Mouse (Mus musculus) embryonic facial prominence, embryonic 10.5 days (tissue): ENCODE results near the gene Nphs1. TPM values are rescaled to one million over a fixed set of nuclear protein-coding genes. Genes with fewer than 3 reads are reported as not detected.
A peak's percentile ranks its signal among the peaks of the same experiment; 100 is the strongest.

ENCODE experiments used
- DNase-seq: peaks from one replicate; pipeline ENCODE4 v3.0.0-alpha.2; 2017; ENCODE audit warnings: low spot score
- H3K27ac ChIP-seq: fragments of 300-500 bp; sonication (generic); replicated peaks from 2 replicates; pipeline ENCODE4 v1.5.1; 2016; ENCODE audit warnings: mild to moderate bottlenecking
- H3K27me3 ChIP-seq: fragments of 300-500 bp; sonication (generic); replicated peaks from 2 replicates; pipeline ENCODE4 v1.6.1; 2016; ENCODE audit warnings: low read depth, mild to moderate bottlenecking; ENCODE audit not compliant: poor library complexity, severe bottlenecking
- H3K36me3 ChIP-seq: fragments of 300-500 bp; sonication (generic); replicated peaks from 2 replicates; pipeline ENCODE4 v1.6.1; 2016; ENCODE audit warnings: mild to moderate bottlenecking, moderate library complexity
- H3K4me1 ChIP-seq: fragments of 300-500 bp; sonication (generic); 2 replicates; pipeline ENCODE4 v1.6.1; 2016
- H3K4me3 ChIP-seq: fragments of 300-500 bp; sonication (generic); 2 replicates; pipeline ENCODE4 v1.5.1; 2016; ENCODE audit warnings: mild to moderate bottlenecking, moderate library complexity
- H3K9me3 ChIP-seq: fragments of 300-500 bp; sonication (generic); 2 replicates; pipeline ENCODE4 v1.6.1; 2016; ENCODE audit warnings: mild to moderate bottlenecking
- WGBS: fragments of 180-500 bp; shearing (Covaris S2); methylation state at CpG from one replicate; pipeline ENCODE4 v1.1.7; 2016; 5-methylcytosine and 5-hydroxymethylcytosine counted together
- polyA plus RNA-seq: library from polyadenylated mRNA; unstranded; fragments of >200 nt; fragmentation: Nextera tagmentation; extraction: Ambion mirVana; gene quantifications from 2 replicates; pipeline ENCODE4 v1.2.1, GENCODE M21; 2016

Gene Nphs1
- polyA plus RNA-seq, 1 experiment from 2014 or later, result 0.15 TPM

DNA sequence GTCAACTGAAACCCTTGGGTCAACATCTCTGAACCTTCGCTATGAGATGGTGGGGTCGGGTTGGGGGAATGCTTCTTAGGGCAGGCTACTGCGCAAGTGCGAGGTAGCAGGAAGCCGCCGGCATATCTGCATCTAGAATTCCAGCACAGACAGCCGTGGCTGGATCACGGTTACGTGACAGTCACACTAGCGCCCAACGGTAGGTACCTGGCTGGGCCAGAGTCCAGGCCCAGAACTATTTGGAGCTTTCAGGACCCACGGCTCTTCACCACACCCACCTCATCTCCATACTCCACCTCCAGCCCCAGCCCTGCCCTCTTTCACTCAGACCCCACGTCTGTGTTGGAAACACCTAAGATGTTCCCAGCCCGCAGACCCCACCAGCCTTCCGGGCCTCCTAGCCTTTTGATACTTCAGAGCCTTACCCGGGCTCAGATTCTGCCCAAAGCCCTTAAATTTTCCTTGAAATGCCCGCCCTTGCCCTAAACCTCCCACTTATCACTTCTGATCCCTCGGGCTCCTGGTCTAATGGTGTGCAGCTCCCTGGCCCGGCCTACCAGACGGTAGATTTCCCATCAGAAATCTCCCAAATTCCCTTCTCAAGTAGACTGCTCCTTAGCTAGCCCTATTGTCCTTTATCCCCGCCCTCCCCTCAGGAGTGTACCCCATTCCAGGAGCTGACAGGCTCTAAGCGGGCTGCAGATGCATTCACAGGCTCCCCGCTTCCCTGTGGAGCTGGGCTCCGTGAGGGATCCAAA is 57.1 kb downstream of the Nphs1 start:
- 56% methylated on average over 24 of the region's 24 CpGs for WGBS

DNA sequence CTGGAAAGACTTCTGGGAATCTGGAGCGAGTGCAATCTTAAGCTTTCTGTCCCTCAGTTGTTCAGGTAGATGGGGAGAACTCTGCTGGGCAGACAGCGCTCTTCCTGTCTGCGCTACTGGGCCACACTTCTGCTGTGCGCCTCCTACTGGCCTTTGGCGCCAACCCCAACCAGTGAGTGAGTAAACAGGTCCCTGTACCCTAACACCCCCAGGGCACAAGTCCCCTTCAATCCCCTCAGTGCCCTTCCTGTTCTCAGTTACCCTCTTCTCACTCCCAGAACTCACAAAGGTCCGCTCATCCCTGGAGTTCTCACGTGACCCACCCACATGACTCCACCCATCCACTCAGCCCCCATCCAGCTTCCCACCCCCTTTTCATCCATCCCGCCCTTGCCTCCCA is 60.2 kb downstream of the Nphs1 start:
- 39% methylated on average over 8 of the region's 8 CpGs for WGBS
- Histone ChIP-seq H3K27ac (no peak overlapping the region), H3K27me3 (peaks cover 16% of the 10 kb centered on the region), H3K36me3 (peaks cover 9% of the 10 kb centered on the region), H3K4me1 (peaks cover 10% of the 10 kb centered on the region), H3K9me3 (no peaks in the 10 kb centered on the region; the same call in 1 of the 2 replicates), H3K4me3 (peak overlapping the region; percentile 25)
- no peak for DNase-seq

More for the DNA sequence above, 57.1 kb downstream of the Nphs1 start:
- DNase-seq, result no peak
- peaks cover 8% of the 10 kb centered on the region; the same call in 1 of the 2 replicates for H3K27me3 ChIP-seq
- peaks cover 4% of the 10 kb centered on the region; the same call in 1 of the 2 replicates for H3K4me1 ChIP-seq
- no peaks in the 10 kb centered on the region for H3K36me3 ChIP-seq
- no peaks in the 10 kb centered on the region for H3K9me3 ChIP-seq
- no peak overlapping the region for H3K27ac ChIP-seq
- no peak overlapping the region for H3K4me3 ChIP-seq

DNA sequence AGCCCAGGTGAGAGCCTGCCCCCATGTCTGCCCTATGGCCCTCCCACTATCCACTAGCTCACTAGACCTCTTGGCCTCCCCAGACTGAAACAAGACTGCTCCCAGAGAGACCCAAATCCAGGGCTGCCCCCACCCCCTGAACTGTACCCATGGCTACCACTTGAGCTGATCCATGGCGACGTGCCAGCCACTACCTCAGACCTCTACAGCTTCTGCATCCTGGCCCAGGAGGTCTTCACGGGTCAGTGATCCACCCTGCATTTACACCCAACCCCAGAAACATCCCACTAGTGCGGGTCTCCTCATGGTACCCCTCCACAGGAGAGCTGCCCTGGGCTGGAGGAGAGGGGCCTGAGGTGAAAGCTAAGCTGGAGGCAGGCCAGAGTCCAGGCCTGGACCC is 62.3 kb downstream of the Nphs1 start:
- Histone ChIP-seq H3K27me3 (peaks cover 23% of the 10 kb centered on the region), H3K27ac (peak overlapping the region; percentile 35; the same call in 1 of the 2 replicates), H3K4me3 (no peak overlapping the region), H3K4me1 (peaks cover 10% of the 10 kb centered on the region), H3K9me3 (no peaks in the 10 kb centered on the region; the same call in 1 of the 2 replicates), H3K36me3 (peaks cover 29% of the 10 kb centered on the region)
- no peak for DNase-seq
- WGBS, result 71% methylated on average over 4 of the region's 4 CpGs

DNA sequence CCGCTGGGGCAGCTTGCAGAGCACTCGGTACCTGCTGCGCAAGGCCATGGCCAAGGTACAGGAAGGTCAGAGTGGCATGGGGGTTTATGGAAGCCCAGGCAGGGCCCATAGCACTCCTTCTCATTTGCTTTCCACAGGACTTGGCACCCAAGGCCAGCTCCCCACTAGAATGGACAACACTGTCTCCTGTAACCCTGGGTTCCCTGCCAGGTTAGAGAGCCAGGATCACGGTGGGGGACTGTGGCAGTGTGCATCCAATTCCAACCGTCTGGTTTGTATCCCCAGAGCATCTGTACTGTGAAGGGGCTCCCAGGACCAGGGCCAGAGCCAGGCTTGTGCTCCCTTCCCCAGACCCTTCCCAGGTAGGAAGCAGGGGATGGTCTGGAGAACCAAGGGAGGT is 62.7 kb downstream of the Nphs1 start:
- DNase-seq, result no peak
- Histone ChIP-seq H3K36me3 (peaks cover 34% of the 10 kb centered on the region), H3K27ac (peak overlapping the region; percentile 24; the same call in 1 of the 2 replicates), H3K27me3 (peaks cover 19% of the 10 kb centered on the region; the same call in 1 of the 2 replicates), H3K4me3 (no peak overlapping the region), H3K4me1 (peaks cover 12% of the 10 kb centered on the region), H3K9me3 (no peaks in the 10 kb centered on the region; the same call in 1 of the 2 replicates)
- WGBS, result 80% methylated on average over 5 of the region's 5 CpGs

DNA sequence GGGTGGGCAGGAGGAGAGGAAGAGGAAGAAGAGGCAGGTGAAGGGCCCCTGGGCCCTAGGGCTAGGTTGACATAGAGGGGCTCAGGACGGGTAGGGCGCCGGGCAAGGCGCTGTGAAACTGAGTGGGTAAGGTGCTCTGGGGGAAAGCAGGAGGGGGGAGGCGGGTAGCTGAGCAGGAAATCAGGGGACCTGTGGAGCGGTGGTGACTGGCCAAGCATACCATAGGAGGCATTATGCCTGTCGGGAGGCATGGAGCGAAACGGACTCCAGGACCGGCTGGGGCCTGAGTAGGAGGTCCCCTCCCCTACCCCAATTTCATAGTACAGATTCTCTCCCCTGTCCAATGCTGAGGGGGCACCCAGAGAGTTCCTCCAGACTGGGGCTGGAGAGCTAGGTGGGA is 64.8 kb downstream of the Nphs1 start:
- 83% methylated on average over 10 of the region's 10 CpGs for WGBS
- DNase-seq, result no peak

DNA sequence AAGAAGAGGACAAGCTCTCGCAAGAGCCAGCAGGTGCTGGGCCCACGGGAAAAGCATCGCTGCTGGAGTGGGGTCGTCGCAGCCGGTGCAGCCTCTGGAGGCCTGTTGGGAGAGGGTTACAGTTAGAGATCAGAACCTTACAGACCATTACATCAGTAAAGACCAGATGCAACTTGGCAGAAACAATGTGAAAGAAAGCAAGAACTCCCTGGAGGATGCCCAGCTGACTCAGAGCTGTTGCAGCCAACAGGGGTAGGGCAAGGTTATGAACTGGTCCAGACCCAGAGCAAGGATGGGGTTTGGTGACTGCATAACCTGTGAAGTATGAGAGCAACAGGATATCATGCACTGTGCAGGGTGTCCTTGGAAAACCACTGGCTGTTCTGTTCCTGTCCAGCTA is 66.4 kb downstream of the Nphs1 start:
- H3K27me3 ChIP-seq, result peaks cover 33% of the 10 kb centered on the region; the same call in 1 of the 2 replicates
- no peak overlapping the region for H3K27ac ChIP-seq
- H3K9me3 ChIP-seq, result no peaks in the 10 kb centered on the region; the same call in 1 of the 2 replicates
- H3K36me3 ChIP-seq, result peaks cover 70% of the 10 kb centered on the region
- no peak for DNase-seq
- WGBS, result 82% methylated on average over 6 of the region's 6 CpGs
- no peak overlapping the region for H3K4me3 ChIP-seq
- peaks cover 20% of the 10 kb centered on the region for H3K4me1 ChIP-seq

More for the DNA sequence above, 64.8 kb downstream of the Nphs1 start:
- H3K27ac ChIP-seq, result no peak overlapping the region
- no peaks in the 10 kb centered on the region; the same call in 1 of the 2 replicates for H3K9me3 ChIP-seq
- peaks cover 24% of the 10 kb centered on the region for H3K4me1 ChIP-seq
- peaks cover 54% of the 10 kb centered on the region for H3K36me3 ChIP-seq
- H3K27me3 ChIP-seq, result peaks cover 28% of the 10 kb centered on the region; the same call in 1 of the 2 replicates
- no peak overlapping the region for H3K4me3 ChIP-seq

DNA sequence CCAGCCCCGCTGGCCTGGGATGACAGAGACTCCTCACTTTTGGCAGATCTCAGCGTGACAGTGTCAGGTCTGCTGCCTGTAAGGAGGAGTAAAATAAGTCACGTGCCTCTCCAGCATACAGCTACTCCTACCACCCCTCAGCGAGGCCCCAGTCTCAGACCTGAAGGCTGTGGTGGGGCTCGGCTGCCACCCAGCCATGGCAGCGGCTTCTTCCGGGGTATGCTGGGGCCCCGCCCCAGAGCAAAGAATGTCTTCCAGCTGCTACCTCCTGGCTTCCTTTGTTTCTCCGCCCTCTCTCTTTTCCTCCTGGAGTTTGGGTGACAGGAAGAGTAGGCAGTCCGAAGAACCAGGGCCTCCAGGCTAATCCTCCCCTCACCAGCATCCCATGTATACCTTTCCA is 67.8 kb downstream of the Nphs1 start:
- peaks cover 85% of the 10 kb centered on the region for H3K36me3 ChIP-seq
- peaks cover 33% of the 10 kb centered on the region; the same call in 1 of the 2 replicates for H3K27me3 ChIP-seq
- peak overlapping the region; percentile 11 for H3K4me3 ChIP-seq
- peaks cover 20% of the 10 kb centered on the region for H3K4me1 ChIP-seq
- peak; percentile 36 for DNase-seq
- H3K27ac ChIP-seq, result peak overlapping the region; percentile 70
- WGBS, result 23% methylated on average over 10 of the region's 10 CpGs
- H3K9me3 ChIP-seq, result no peaks in the 10 kb centered on the region

DNA sequence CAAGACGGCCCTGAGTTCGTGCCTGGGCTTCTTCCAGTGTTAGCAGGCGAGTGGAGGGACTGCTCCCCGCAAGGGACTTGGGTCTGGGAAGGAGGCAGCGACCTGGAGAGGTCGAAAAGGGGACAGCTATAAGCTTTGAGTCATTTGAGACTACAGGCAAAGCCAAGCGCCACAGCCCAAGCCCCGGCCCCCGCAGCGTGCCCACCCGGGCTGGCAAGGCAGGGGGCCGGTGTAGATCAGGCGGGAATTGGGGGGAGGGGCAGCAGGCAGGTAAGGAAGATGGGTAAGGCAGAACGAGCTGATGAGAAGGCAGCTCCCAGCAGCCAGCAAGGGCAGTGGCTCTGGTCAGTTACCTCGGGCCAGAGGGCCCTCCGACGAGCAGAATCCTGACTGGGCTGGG is 68.3 kb downstream of the Nphs1 start:
- Histone ChIP-seq H3K4me1 (peaks cover 17% of the 10 kb centered on the region), H3K4me3 (peak overlapping the region; percentile 11), H3K27ac (peak overlapping the region; percentile 70), H3K9me3 (no peaks in the 10 kb centered on the region), H3K27me3 (peaks cover 33% of the 10 kb centered on the region; the same call in 1 of the 2 replicates), H3K36me3 (peaks cover 89% of the 10 kb centered on the region)
- DNase-seq, result no peak
- WGBS, result 16% methylated on average over 17 of the region's 17 CpGs

DNA sequence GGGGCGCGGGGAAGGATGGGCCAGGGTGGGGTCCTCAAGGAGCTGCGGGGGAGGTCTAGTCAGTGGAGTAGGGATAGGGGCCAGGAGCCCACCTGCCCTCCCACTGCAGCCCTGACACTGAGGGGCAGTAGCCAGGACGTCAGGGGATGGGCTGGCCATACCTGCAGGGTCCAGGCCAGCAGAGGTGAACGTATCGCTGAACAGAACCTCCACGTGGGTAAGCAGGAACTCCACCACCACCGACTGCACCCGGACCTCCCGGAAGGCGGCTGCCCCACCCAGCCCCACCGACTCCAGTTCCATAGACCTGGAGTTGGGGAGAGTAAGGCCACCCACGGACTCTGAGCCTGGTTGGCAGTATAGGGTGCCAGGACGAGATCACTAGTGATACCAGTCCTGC is 68.9 kb downstream of the Nphs1 start:
- WGBS, result 77% methylated on average over 14 of the region's 14 CpGs
- H3K4me3 ChIP-seq, result peak overlapping the region; percentile 11
- no peaks in the 10 kb centered on the region for H3K9me3 ChIP-seq
- H3K36me3 ChIP-seq, result peaks cover 95% of the 10 kb centered on the region
- no peak for DNase-seq
- H3K27me3 ChIP-seq, result peaks cover 33% of the 10 kb centered on the region; the same call in 1 of the 2 replicates
- no peak overlapping the region for H3K27ac ChIP-seq
- H3K4me1 ChIP-seq, result peaks cover 19% of the 10 kb centered on the region

DNA sequence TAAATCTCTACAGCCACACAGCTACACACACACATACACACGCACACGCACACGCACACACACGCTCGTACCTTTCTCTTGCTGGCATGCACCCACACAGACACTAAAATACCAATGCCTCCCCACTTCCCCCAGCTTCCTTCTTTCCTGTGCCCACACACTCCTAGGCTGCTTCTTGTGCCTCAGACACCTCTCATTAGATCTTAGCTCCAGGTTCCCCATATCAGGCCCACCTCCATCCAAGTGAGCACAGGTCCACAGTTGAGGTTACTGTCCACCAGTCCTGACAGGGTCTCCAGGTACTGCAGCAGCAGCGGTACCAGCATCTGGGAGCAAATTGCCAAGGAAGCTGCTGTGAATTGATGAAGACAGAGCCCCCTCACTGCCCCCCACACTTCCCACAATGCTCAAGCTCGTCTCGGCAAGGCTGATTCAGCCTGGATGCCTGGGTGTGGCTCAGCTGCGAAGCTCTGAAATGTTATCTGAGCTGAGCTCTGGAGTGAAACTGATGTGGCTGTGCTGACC is 73.2 kb downstream of the Nphs1 start:
- WGBS, result 87% methylated on average over 9 of the region's 9 CpGs
- H3K36me3 ChIP-seq, result peaks cover 67% of the 10 kb centered on the region
- peaks cover 26% of the 10 kb centered on the region for H3K27me3 ChIP-seq
- no peak for DNase-seq
- H3K4me3 ChIP-seq, result no peak overlapping the region
- H3K27ac ChIP-seq, result no peak overlapping the region
- peaks cover 42% of the 10 kb centered on the region for H3K4me1 ChIP-seq
- H3K9me3 ChIP-seq, result no peaks in the 10 kb centered on the region

DNA sequence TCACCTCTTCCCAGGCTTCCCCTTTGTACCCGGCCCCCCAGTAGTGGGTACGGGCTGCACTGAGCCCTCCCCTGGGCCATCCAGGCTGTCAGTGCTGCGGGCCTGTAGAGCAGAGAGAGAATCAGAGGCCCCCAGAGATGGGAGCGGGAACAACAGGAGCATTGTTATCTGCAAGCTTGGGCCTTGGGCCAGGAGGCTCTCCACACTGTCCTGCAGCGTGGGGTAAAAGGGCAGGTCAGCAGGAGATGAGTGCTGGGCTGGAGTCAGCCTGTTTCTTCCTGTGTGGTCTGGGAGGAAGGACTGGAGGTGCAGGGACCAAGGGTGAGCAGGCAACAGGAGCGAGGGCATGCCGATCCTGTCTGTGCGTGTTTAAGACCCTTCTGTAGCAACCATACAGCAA is 74.8 kb downstream of the Nphs1 start:
- Histone ChIP-seq H3K4me3 (peak overlapping the region; percentile 82), H3K36me3 (peaks cover 56% of the 10 kb centered on the region), H3K27ac (peak overlapping the region; percentile 70), H3K4me1 (peaks cover 35% of the 10 kb centered on the region), H3K27me3 (peaks cover 16% of the 10 kb centered on the region), H3K9me3 (no peaks in the 10 kb centered on the region)
- DNase-seq, result peak; percentile 49
- WGBS, result 13% methylated on average over 8 of the region's 8 CpGs

DNA sequence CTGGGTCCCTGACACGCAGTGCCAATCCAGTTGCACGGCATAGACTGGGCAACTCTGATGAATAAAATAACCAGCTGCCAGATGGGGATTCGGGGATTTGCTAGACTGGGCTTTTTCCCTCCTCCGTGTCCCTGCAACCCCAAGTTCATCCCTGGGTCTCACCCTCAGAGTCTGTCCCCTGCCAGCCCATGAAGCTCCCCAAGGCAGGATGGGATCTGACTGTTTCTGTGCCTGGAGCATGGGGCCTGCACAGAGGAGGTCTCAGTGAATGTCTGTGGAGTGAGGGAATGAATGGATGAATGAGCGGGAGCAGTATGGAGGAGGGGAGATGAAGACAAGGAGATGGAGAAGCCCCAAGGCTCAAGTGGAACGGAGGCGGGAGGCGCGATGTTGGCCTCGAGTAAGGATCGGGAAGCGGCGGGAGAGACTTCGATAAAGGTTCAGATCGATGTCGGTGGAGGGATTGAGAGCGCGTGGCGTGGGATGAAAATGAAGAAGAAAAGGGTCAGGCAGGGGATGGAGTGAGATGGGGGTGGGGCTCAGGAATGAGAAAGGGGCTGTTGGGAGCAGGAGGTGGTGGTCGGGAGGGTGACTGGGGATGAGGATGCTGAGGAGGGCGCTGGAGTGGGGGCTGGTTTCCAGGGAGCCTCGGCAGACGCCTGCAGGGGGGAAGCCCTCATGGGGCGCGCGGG is 76.0 kb downstream of the Nphs1 start:
- Histone ChIP-seq H3K4me3 (peak overlapping the region; percentile 82), H3K4me1 (peaks cover 35% of the 10 kb centered on the region), H3K27me3 (peaks cover 10% of the 10 kb centered on the region), H3K36me3 (peaks cover 55% of the 10 kb centered on the region), H3K9me3 (no peaks in the 10 kb centered on the region), H3K27ac (peak overlapping the region; percentile 95)
- no peak for DNase-seq
- WGBS, result 5% methylated on average over 26 of the region's 26 CpGs
